Mouse (Mus musculus) erythroblast, embryonic 14.5 days (primary cell): ENCODE measurements around the gene Ahr.

Source experiments
- GATA1 ChIP-seq: IDR thresholded peaks from 2 replicates; pipeline ENCODE4 v1.6.1; 2012; ENCODE audit warnings: low read length, inconsistent platforms, mixed read lengths
- TAL1 ChIP-seq: IDR thresholded peaks from 3 replicates; pipeline ENCODE4 v1.6.1; 2012; ENCODE audit warnings: low read length, inconsistent platforms, mixed read lengths

- TF ChIP-seq GATA1 (no peak), TAL1 (no peak)
These were observed 2.7 kb downstream of the Ahr start for GRCm38 (mm10) chr12:35532151-35532550.
